Mouse (Mus musculus) lung, postnatal 0 days (tissue): Measurements from ENCODE around the gene D7Ertd443e.
A peak's percentile ranks its signal among the peaks of the same experiment; 100 is the strongest.

Experiments used
- CTCF ChIP-seq: IDR thresholded peaks from 2 replicates; pipeline ENCODE4 v1.5.1; 2016; ENCODE audit warnings: antibody characterized with exemption, mild to moderate bottlenecking
- EP300 ChIP-seq: IDR thresholded peaks from 2 replicates; pipeline ENCODE4 v1.6.1; 2016; ENCODE audit warnings: antibody characterized with exemption, mild to moderate bottlenecking, control low read depth

DNA sequence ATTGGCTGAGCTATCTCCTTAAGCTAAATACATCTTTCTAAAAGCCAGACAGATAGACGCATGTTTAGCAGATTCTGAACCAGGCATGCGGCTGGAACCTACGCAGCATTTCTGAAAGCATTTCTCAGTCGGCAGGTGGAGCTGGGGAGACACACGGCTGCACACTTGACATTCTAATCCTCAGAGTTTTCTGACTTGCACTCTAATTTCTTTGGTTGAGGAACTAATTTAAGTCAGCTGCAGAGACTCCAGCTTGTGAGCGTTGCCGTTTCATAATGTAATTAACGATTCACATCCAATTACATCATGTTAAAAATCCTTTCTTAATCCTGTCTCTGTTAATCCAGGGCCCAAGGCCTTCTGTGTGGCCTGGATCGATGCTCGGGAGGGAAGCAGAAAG is 64.5 kb downstream of the D7Ertd443e start:
- peak; percentile 28 for TF ChIP-seq CTCF
- TF ChIP-seq EP300 = no peak
